Mouse (Mus musculus) fat pad, adult 2 months (tissue): Measurements from ENCODE around the gene Wnk2.

Experiments used
- DNase-seq: peaks from one replicate; pipeline ENCODE4 v3.0.0-alpha.2; 2011; ENCODE audit warnings: low read depth, low spot score; ENCODE audit errors: extremely low read depth

Gene Wnk2

DNA sequence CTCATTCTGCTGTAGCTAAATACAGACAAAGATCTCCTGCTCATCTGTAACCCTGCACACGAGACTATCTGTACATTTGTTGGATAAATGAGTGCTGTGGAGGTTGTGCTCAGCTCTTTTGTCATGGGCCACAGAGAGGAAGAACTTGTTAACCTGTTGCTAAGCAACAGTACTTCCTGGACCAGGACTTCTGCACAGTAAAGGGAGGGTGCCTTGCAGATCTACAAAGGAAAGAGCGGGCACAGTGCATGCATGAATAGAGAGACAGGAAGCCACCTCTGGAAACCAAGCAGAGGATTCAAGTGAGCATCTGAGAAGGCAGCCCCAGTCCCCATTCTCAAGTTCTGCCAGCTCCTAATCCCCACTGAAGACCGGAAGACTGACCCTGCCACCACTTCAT, 152.9 kb downstream of the Wnk2 start:
- no peak for DNase-seq

DNA sequence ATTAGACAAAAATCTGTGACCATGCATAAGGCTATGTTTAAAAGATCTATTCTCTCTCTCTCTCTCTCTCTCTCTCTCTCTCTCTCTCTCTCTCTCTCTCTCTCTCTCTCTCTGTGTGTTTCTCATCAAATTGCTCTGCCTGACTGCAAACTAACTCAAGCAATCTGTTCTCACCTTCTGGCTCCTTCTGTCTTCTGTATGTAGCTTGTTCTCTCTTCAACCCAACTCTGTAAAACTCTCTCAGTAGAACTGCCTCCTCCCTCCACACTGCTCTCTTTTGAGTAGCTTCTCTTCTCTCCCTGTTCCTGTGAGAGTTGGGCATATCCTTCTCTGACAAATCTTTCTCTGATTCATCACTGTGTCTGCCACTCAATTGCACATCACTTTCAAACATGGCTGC, 154.9 kb downstream of the Wnk2 start:
- DNase-seq = no peak

DNA sequence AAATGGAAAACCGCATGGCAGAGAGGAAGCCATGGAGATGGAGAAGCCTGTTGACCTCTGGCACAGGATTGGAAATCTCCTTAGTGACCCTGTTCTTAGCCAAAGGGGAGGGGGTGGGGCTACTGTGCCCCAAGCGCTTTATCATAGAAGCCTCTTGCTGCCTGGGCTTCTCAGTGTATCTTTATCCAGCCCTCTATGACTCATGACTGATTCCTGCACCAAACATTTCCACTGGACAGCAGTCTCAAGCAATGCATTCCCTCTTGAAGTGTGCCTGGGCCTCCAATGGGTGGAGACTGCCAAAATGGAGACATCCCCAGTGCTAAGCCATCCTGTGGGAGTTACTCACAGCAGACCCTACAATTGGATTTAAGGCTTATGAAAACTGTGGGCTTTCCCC, 157.7 kb downstream of the Wnk2 start:
- DNase-seq = no peak
